Mouse (Mus musculus): ENCODE results near the gene Elk4. TPM values are rescaled to one million over a fixed set of nuclear protein-coding genes. Genes with fewer than 3 reads are reported as not detected.

Gene Elk4
- polyA plus RNA-seq, 3 experiments from 2014 or later = 50.1 to 81.8 (median 79.3) TPM

DNA sequence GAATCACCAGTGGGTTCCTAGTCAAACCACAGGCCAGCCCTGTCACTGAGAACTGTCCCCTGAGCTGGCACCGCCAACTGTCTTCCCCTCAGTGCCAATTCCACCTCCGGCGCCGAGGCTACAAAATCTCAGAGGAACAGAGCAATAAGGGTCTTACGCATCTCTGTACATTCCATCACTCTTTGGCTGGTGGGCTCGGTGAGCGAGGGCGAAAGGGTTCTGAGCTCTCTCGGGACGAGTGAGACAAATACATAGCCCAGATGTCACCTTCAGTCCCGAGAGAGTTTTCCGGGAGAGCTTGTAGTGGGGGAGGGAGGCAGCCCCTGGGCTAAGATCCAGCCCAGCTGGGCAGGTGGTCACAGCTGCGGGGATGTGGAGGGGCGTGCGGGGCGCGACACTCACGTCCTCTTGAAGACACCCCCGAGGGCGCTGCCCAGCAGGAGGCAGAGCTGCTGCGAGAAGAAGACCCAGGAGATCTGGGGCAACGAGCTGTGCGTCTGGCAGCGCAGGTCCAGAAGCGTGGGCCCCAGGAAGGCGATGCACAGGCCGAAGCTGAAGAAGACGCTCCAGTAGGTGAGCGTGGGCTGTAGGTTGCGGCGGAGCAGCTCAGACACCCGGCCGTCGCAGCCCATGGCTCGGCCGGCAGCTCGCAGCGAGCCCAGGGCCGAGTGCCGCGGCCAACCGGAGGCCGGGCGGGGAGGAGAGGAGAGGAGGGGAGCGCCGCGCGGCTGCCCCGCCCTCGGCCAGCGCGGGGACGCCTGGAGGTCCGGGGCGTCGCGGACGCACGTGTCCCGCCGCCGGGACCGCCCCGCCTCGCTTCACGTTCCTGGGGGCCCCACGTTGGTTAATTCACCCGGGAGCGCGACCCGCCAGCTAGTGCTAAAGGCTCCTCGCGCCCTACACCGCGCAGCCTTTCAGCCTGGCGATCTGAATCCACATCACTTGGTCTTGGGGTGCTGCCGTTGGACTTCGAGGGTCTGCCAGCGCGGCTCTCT is 60.2 kb downstream of the Elk4 start, which contains the start of gene Mfsd4a:
Gene Mfsd4a, minus strand, starts transcription at position 802 of the 995 bp plus-strand sequence.
- no peak for ATAC-seq

DNA sequence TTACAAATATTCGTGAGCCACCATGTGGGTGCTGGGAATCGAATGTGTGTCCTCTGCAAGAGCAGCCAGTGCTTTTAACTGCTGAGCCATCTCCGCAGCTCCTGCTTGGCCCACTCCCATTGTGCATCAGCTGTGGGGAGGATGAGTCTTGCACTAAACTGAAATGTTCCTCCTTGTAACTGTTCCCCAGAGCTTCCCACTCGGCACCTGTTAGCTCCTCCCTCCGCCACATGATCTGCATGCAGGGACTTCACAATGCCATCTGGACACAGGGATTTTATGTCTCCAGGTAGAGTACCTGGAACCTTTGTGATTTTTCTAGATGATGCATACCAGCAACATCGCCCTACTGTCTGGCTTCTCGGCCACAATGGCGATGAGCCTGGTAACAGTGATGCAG is 62.0 kb downstream of the Elk4 start:
- no peak for ATAC-seq

DNA sequence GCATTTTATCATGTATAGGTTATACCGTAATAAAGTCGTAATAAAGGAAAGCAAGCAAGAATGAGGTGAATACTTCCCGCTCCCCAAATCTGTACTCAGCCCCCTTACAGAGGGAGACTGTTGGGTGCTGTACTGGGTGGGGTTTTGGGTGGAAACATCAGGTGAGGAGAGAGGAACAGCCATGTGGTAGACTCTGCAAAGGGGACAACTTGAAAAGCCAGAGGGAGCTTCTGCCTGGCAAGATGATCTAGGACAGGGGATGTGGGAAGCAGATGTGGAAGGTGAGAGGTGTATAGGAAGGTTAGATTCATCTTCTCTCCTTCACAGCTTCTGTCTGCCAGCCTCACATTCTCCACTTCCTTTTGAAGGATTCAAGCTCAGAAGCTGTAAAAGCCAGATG is 63.3 kb downstream of the Elk4 start:
- ATAC-seq = no peak

DNA sequence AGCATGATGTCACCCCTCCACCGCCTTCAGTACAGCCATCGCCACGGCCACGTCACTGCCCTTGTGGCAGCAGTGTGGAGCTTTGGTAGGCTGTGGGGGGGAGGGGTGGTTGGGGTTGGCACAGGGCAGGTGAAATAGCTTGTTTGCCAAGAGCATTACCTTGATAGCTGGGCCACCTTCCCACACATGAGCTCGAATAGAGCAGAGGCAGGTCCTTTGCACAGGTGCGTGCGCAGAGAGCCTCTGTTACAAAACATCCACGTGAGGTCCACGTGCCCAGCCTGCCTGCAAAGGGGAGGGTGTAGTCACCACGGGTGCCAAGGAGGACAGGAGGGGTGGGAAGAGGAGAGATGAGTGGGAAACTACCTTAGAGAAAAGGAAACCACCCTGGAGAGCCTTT is 68.2 kb downstream of the Elk4 start:
- no peak for ATAC-seq

DNA sequence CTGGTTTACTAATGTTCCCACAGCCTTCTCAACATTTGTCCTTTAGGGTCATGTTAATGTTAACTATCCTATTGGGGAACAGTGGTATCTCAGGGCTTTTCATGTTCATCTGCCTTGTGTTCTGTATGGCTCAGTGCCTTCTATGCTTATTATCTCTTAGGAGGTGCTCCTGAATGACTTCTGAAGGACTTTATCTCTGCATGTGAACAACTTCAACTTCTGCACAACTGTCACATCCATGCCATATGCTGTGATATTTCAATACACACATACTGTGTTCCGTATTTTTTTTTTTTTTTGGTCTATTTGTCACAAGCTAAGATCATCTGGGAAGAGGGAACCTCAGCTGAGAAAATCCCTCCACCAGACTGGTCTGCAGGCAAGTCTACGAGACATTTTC is 71.0 kb downstream of the Elk4 start:
- ATAC-seq = no peak

Other genes with a start within 250 kb of the Elk4 start
- under 1 TPM; 0.08 to 0.11 (median 0.08) TPM for gene Pm20d1, start 210.2 kb upstream of the Elk4 start, polyA plus RNA-seq (2017; shearing (Covaris generic))
- gene Slc41a1, start 180.1 kb upstream of the Elk4 start, polyA plus RNA-seq (2017; shearing (Covaris generic)) = 10 to 100 TPM; 14.0 to 24.6 (median 17.6) TPM
- gene Rab29, start 140.4 kb upstream of the Elk4 start, polyA plus RNA-seq (2017; shearing (Covaris generic)) = 10 to 100 TPM; 36.3 to 55.1 (median 42.5) TPM
- 10 to 100 TPM; 36.5 to 67.7 (median 43.0) TPM for gene Nucks1, start 97.1 kb upstream of the Elk4 start, polyA plus RNA-seq (2017; shearing (Covaris generic))
- gene Slc45a3, start 44.6 kb upstream of the Elk4 start, polyA plus RNA-seq (2017; shearing (Covaris generic)) = not detected
- 10 to 100 TPM; 34.3 to 43.4 (median 41.3) TPM for gene Mfsd4a, start 60.5 kb downstream of the Elk4 start, polyA plus RNA-seq (2017; shearing (Covaris generic))
- gene Cdk18, start 132.1 kb downstream of the Elk4 start, polyA plus RNA-seq (2017; shearing (Covaris generic)) = not detected
- gene Lemd1, start 183.8 kb downstream of the Elk4 start, polyA plus RNA-seq (2017; shearing (Covaris generic)) = not detected
- gene AC124108.1, start 183.8 kb downstream of the Elk4 start, polyA plus RNA-seq (2017; shearing (Covaris generic)) = not detected
- not detected for gene Gm10188, start 222.2 kb downstream of the Elk4 start, polyA plus RNA-seq (2017; shearing (Covaris generic))

Data from inflammation-experienced regulatory T-cells, adult 6 months (primary cell).